Mouse (Mus musculus) natural killer cell, adult 2 months (primary cell): Measurements from ENCODE around the gene Sp1.

Experiments used
- DNase-seq, 2 experiments: peaks; one replicate each; pipeline ENCODE4 v3.0.0; 2022; ENCODE audit warnings: low spot score in 2 of 2

Sp1 gene

DNA sequence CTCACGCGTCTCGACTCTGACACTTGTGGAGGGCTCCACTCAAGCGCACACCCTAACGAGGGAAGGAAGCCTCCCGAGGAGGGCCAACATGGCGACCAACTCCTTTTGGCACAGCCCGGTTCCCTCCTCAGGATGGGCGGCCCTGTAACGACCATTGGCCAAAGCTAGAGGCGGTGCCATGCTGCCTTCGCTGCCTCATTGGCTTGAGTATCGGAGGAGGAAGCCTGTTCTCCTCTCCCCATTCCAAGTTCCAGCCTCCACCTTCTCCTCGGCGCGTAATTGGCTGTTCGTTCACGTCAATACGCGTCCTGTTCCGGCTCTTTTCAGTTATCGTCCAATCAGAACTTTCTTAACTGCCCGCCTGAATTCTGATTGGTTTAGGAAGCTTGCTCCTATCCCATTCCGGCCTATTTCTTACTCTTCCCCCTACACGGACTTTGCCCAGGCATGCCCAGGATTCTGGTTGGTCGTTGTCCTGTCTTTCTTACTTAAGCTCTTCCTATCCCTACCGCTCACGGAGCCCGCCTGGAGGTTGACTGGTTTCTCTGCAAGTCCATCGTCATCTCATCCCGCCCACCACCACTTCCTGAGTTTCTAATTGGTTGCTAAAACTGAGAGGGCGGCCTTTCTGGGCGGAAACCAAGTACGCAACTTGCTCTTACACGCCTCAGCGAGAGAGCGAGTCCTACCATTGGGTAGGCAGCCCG, at the start of gene Sp1:
TSS of gene Sp1 (plus strand) at position 655 of the 707 bp plus-strand sequence.
- peak; percentile 99 for DNase-seq

- DNase-seq = no peak
Observed at GRCm38 (mm10) chr15:102356501-102357325, 49.2 kb upstream of the Sp1 start.

DNA sequence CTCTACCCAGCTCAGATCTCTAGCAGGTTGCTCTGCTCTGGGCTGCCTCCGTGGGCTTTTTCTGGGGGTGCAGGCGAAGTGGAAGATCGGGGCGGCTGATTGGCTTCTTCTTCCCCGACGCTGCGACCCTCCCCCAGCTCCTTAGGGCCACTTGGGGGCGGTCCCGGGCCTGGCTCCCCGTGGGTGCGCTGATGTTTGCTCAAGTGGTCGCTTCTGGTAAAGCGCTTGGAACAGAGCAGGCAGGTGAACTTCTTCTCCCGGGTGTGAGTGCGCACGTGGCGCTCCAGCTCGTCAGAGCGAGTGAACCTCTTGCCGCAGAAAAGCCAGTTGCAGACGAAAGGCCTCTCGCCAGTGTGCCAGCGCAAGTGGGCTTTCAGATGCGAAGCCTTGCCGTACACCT, 47.8 kb upstream of the Sp1 start:
- no peak for DNase-seq

DNA sequence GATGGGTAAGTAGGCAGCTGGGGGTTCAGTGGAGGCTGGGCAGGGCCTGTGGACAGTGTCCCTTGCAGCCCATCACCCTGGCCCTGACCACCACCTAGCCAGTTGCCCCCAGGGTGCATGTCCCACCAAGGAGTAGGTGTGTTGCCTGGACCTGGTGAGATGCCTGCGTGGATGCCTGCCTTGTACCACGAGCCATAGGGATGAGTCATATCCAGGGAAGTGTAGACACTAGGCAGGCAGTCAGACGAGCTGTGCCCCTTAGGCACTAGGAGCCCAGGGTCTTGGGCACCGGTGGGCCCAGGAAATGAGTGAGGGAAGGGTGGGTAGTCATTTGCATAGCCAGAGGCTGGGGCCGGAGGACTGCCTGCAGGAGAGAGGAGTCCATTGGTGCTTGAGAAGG, 47.1 kb upstream of the Sp1 start:
- no peak for DNase-seq

GRCm38 (mm10) chr15:102362648-102363047, 43.3 kb upstream of the Sp1 start:
- no peak for DNase-seq

GRCm38 (mm10) chr15:102364678-102365077, 41.3 kb upstream of the Sp1 start:
- DNase-seq = no peak

- no peak for DNase-seq
Observed at GRCm38 (mm10) chr15:102366238-102366637, 39.7 kb upstream of the Sp1 start.

DNA sequence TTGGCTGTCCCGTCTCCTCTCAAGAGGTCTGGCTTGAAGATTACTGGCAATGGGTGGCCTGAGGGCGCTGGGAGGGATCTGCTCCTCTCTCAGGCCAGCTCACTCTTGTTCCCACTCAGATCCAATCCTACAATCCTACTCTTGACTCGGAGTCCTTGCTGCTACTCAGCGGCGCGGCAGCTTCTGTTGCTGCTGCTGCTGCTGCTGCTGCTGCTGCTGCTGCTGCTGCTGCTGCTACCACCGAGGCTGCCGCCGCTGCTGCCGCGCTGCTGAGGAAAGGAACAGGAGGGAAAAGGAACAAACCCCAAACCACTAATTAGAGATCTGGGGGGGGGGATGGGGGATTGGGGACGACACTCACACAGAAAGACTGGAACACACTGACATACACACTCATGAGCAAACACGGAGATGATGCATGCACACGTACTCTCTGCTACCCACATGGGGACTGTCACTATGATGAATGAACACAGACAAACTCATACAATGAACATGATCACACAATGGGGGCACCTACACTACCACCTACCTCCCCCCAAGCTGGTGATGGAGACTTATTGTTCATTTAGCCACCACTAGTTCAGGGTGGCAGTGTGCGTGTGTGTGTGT, 39.1 kb upstream of the Sp1 start, which contains the start of gene Sp7:
TSS of gene Sp7 (minus strand) at position 450 of the 612 bp plus-strand sequence.
- no peak for DNase-seq

- no peak for DNase-seq
Observed at GRCm38 (mm10) chr15:102369972-102370371, 36.0 kb upstream of the Sp1 start.

DNA sequence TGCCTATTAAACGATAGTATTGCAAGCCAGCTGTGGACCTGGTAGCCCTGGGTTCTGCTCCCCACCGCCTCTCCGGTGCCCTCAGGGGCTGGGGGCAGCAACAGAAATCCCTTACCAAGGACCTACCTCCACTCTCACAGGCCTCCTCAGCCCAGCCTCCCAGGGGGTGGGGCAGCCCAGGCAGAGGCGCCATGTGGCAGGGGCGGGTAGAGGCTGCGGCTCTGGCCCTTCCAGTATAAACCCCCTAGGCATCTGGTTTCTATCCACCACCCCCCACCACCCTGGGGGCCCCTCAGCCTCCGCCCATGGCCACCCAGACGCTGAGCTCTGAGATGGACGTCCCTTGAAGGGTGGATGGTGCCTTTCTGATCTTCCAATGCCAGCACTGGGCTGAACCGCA, 35.2 kb upstream of the Sp1 start:
- DNase-seq = no peak

DNA sequence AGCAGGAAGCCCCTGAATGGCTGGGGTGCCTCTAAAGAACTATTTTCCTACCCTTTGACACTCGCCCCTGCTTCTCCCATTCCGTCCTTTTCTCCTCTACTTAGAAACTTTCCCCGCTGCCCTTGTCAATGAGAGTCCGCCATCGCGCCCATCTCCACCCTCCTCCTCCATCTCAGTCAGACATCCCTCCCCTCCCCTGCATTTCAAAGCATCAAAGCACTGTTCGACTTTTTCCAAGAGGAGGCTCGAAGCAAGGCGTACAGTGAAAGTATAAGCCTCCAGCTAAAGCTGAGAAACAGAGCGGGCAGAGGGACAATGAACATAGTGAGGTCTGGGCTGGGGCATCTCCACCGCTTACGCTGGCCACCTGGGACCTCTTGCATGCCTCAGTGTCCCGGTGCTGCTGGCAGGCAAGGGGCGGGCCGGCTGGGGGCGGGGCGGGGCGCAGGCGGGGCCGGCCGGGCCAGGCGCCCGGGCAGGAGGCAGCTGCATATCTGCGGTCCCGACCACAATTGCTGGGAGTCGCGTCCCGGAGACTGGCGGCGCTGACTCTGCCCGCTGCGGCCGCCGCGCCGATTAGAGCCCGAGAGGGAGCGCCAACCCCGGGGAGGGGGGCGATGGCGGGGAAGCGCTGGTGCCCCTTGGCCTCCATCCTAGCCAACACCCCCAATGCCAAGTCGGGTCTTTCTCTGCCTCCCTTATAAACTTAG, 29.3 kb upstream of the Sp1 start:
- no peak for DNase-seq

DNA sequence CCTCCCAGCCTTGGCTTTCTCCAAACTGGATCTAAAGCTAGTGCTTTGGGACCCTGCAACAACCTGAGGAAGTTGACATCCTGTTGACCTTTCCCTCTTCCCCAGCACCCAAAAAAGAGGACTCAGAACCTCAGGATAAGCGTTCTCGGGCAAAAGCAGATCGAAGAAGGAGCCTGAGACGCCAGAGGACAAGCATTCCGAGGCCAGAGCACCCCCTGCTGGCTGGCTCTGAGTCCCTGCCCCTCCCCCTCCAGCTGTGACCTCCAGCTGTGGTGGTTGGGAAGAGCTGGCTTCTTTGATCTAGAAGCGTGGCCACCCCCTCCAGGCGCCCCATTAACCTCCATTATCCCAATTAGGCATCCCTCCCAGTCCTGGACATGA, 28.8 kb upstream of the Sp1 start:
- peak; percentile 76 to 84 for DNase-seq

- peak; percentile 30 to 49 for DNase-seq
Observed at GRCm38 (mm10) chr15:102377810-102378262, 28.1 kb upstream of the Sp1 start.

DNA sequence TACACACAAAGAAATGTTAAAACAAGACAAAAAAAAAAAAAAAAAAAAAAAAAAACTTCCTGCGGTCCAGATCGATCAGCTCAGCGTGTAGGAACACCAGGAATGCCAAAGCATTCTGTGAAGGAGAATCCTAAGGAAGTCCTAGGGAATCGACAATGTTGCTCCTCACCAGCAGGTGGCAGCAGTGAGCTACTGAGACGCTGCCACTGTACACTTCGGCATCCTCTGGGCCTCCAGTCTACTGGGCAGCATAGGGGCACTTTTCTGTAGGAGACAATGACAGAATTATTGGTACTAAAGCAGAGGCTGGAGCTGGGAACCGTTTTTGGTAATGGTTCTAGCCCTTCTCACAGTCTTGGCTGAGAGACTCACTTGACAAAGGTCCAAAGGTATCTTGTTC, 24.4 kb upstream of the Sp1 start:
- DNase-seq = peak; percentile 56 to 72

DNA sequence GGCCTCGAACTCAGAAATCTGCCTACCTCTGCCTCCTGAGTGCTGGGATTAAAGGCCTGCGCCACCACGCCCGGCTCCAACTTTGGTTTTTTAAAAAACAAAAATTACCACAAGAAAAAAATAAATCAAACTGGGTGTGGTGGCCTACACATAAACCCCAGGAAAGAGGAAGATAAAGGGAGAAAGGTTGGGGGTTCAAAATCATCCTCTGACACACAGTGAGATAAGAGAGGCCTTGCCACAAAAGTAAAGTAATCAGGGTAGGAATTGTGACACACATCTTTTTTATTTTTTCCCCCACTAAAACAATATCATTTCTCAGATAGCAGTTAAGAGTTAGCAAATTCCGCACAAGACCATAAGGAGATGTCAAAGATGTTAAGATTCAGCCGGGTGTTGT, 22.3 kb upstream of the Sp1 start:
- DNase-seq = no peak

DNA sequence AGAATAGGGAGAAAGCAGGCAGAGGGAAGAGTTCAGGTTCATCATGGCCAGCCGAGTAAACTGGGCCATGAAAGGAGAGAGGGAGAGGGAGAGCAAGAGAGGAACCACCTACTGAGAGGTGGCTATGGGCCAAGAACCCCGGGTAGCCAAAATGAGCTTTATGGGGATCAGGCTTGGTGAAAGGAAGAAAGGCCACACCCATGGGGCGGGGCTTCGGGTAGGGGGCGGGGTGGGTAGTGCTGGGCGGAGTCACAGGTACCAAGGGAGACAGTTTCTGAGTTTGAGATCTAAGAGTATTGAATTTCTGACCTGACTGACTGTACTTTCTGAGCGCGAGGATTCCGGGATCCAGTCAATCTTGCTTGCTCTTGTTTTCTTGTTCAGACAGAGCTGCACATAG, 19.3 kb upstream of the Sp1 start:
- DNase-seq = no peak

DNA sequence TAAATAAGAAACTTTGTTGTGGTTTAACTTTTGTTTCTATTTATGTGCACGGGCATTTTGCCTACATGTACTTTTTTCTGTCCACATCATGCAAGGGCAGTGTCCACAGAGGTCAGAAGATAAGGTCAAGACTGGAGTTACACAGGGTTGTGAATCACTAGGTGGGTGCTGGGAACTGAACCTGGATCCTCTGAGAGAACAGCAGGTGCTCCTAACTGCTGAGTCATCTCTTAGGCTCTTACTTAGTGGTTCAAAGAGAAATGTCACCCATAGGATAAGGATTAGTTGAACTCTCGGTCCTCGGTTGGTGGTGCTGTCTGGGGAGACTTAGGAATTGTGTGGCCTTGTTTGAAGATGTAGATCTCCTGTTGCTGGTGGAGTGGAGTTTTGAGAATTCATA, 17.0 kb upstream of the Sp1 start:
- no peak for DNase-seq

DNA sequence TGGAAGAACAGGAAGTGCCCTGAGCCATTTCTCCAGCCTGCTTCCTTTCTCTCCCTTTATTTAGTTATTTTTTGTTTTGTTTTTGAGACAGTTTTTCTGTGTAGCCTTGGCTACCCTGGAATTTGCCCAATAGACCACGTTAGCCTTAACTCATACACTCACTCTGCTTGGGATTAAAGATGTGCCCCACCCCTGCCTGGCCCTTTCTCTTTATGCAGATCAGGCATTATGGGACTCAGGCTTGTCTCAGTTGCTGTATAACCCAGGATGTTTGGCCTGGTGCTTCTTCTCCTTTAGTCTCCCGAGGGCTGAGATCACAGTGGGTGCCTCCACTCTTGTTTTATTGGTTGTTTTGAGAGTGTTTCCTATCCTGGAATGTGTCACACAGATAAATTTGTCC, 13.4 kb upstream of the Sp1 start:
- no peak for DNase-seq

DNA sequence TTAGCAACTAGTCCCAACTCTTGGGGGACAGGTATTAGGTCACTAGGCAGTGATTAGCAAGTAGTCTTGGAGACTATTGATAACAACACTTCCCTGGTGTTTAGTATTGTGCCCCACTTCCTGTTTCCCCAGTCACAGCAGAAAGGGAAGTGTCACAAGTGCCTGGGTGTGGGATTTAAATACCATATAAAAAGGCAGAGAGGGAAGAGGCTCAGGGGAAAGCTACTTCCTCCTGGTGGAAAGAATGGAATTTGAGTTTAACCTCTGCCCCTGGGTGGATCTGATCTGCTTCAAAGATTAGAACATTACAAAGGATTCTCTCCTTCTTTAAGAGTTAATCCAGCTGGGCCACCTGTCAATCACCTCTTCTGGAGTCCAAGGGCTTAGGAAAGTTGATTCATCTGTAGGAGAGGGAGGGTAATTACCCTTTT, 12.3 kb upstream of the Sp1 start:
- DNase-seq = no peak

DNA sequence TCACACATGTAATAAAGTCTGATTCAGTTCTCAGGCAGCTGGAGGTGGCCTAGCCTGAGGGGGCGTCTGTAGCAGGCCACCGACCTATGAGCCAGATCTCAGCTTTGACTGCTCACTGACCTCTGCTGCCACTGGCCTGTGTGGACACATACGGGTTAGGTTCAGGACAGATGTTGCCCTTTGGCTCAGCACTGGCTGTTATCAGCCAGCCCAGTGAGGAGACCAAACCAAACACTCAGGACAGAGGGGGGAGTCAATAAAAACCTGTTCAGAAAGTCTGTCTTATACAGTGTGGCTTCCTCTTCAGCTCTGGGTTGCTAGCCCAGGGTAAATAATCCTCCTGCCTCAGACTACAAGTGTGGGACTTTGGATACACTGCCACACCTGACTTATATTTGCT, 10.9 kb upstream of the Sp1 start:
- no peak for DNase-seq

DNA sequence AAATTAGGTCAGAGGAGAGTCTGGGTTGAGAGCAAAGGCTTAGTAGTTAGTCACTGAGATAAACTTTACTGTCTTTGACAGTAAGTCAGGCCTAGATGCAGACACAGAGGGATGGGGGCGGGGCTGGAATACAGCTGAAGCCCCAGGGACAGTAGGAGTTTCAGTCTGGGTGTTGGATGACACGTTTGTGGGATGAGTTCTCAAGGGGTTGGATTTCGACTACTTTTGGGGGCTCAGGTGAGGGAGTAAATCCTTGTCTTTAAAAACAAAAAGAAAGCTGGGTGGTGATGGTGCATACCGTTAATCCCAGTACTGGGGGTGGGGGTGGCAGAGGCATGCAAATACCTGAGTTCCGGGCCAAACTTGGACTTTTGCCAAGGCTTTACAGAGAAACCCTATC, 7.3 kb upstream of the Sp1 start:
- no peak for DNase-seq
